Mouse (Mus musculus) neutrophil, adult 5-6 weeks (primary cell): ENCODE measurements around the gene Espl1. TPM values are rescaled to one million over a fixed set of nuclear protein-coding genes. Genes with fewer than 3 reads are reported as not detected.

Experiments
- ATAC-seq: fragments of 151-379, 151-347 bp; 2 replicates; pipeline ENCODE4 v1.8.0; 2017; ENCODE audit warnings: mild to moderate bottlenecking, moderate TSS enrichment; ENCODE audit not compliant: insufficient number of reproducible peaks, poor library complexity, low FRiP score, severe bottlenecking; ENCODE audit errors: extremely low read depth
- total RNA-seq: library from RNA; stranded (forward); fragments of 200-1000 nt; gene quantifications from 2 replicates; pipeline ENCODE4 v1.2.3, GENCODE M21; 2017

Espl1 gene
- total RNA-seq, 1 experiment from 2014 or later = 1.2 TPM

- no peak for ATAC-seq
These were observed 62.1 kb downstream of the Espl1 start for GRCm38 (mm10) chr15:102358126-102358525.

GRCm38 (mm10) chr15:102358834-102359233 is 62.8 kb downstream of the Espl1 start:
- no peak for ATAC-seq

GRCm38 (mm10) chr15:102362648-102363047 is 66.6 kb downstream of the Espl1 start:
- no peak for ATAC-seq

- no peak for ATAC-seq
These were observed 68.6 kb downstream of the Espl1 start for GRCm38 (mm10) chr15:102364678-102365077.

- no peak for ATAC-seq
These were observed 70.2 kb downstream of the Espl1 start for GRCm38 (mm10) chr15:102366238-102366637.

- ATAC-seq = no peak
These were observed 70.8 kb downstream of the Espl1 start, which contains the start of gene Sp7 for GRCm38 (mm10) chr15:102366733-102367344. TSS of gene Sp7 (minus strand) at chr15:102367182.

- no peak for ATAC-seq
These were observed 73.9 kb downstream of the Espl1 start for GRCm38 (mm10) chr15:102369972-102370371.

- ATAC-seq = no peak
These were observed 74.7 kb downstream of the Espl1 start for GRCm38 (mm10) chr15:102370727-102371126.

Other genes starting within 250 kb of the Espl1 start
- gene Eif4b, start 222.5 kb upstream of the Espl1 start, total RNA-seq = 186 and 190 TPM in 2 replicates
- gene Tns2, start 195.9 kb upstream of the Espl1 start, total RNA-seq = 0.70 TPM in 1 of 2 replicates, not detected in the other
- gene Spryd3, start 160.0 kb upstream of the Espl1 start, total RNA-seq = 47.0 and 56.1 TPM in 2 replicates
- gene Igfbp6, start 151.9 kb upstream of the Espl1 start, total RNA-seq = 4.7 and 6.5 TPM in 2 replicates
- gene Soat2, start 145.7 kb upstream of the Espl1 start, total RNA-seq = 13.3 and 14.4 TPM in 2 replicates
- 118 and 120 TPM in 2 replicates for gene Zfp740, start 93.0 kb upstream of the Espl1 start, total RNA-seq
- gene Csad, start 91.5 kb upstream of the Espl1 start, total RNA-seq = 47.6 and 56.0 TPM in 2 replicates
- gene Itgb7, start 64.3 kb upstream of the Espl1 start, total RNA-seq = 338 and 351 TPM in 2 replicates
- gene Rarg, start 38.7 kb upstream of the Espl1 start, total RNA-seq = 28.2 and 38.3 TPM in 2 replicates
- 0.49 TPM in 1 of 2 replicates, not detected in the other for gene Gm9918, start 25.7 kb upstream of the Espl1 start, total RNA-seq
- 21.6 and 22.6 TPM in 2 replicates for gene Mfsd5, start 16.8 kb upstream of the Espl1 start, total RNA-seq
- 495 and 562 TPM in 2 replicates for gene Pfdn5, start 29.9 kb downstream of the Espl1 start, total RNA-seq
- 44.2 and 56.0 TPM in 2 replicates for gene Myg1, start 35.4 kb downstream of the Espl1 start, total RNA-seq
- 46.0 and 50.6 TPM in 2 replicates for gene Aaas, start 54.5 kb downstream of the Espl1 start, total RNA-seq
- not detected in 2 replicates for gene Sp7, start 70.9 kb downstream of the Espl1 start, total RNA-seq
- gene Sp1, start 109.9 kb downstream of the Espl1 start, total RNA-seq = 105 and 109 TPM in 2 replicates
- 0.74 and 1.2 TPM in 2 replicates for gene Amhr2, start 149.1 kb downstream of the Espl1 start, total RNA-seq
- gene Prr13, start 162.8 kb downstream of the Espl1 start, total RNA-seq = 272 and 296 TPM in 2 replicates
- 144 TPM in 2 replicates for gene Pcbp2, start 174.3 kb downstream of the Espl1 start, total RNA-seq
- gene Gm10337, start 207.5 kb downstream of the Espl1 start, total RNA-seq = not detected in 2 replicates
- 0.93 and 1.2 TPM in 2 replicates for gene Map3k12, start 220.8 kb downstream of the Espl1 start, total RNA-seq
- gene Tarbp2, start 221.9 kb downstream of the Espl1 start, total RNA-seq = 29.1 and 34.6 TPM in 2 replicates
- 1.4 and 6.1 TPM in 2 replicates for gene Npff, start 228.7 kb downstream of the Espl1 start, total RNA-seq